Mouse (Mus musculus) heart, adult 2 months (tissue): ENCODE measurements at regions not wholly inside any gene's neighbourhood (a gene's known extent, or its start where the extent isn't known, plus 50 kb on each side); places are given as distances from the start of the nearest gene placed in this dataset.

ENCODE experiments used
- DNase-seq, 2 experiments: peaks; one replicate each; pipeline ENCODE4 v3.0.0; 2021
- H3K27ac ChIP-seq: fragments of 200-600 bp; 2 replicates; pipeline ENCODE4 v1.8.1; 2022
- H3K27me3 ChIP-seq: fragments of 200-500 bp; 2 replicates; pipeline ENCODE4 v1.6.1; 2012; ENCODE audit warnings: mild to moderate bottlenecking, low read length, inconsistent platforms, mixed read lengths; ENCODE audit not compliant: control insufficient read depth, insufficient read depth
- H3K36me3 ChIP-seq: fragments of 200-500 bp; 2 replicates; pipeline ENCODE4 v1.6.1; 2012; ENCODE audit warnings: low read length, inconsistent platforms; ENCODE audit not compliant: control insufficient read depth, insufficient read depth
- H3K4me1 ChIP-seq: fragments of 200-500 bp; 2 replicates; pipeline ENCODE4 v1.6.1; 2011; ENCODE audit warnings: low read length; ENCODE audit not compliant: control insufficient read depth, insufficient read depth
- H3K4me3 ChIP-seq: fragments of 200-600 bp; 2 replicates; pipeline ENCODE4 v1.8.1; 2022
- H3K79me2 ChIP-seq: fragments of 200-500 bp; replicated peaks from 2 replicates; pipeline ENCODE4 v1.6.1; 2012; ENCODE audit warnings: mild to moderate bottlenecking, inconsistent platforms, low read length, moderate library complexity, mixed read lengths; ENCODE audit not compliant: control insufficient read depth, insufficient read depth
- H3K9ac ChIP-seq: fragments of 200-500 bp; 2 replicates; pipeline ENCODE4 v1.6.1; 2012; ENCODE audit warnings: low read depth, mild to moderate bottlenecking, control low read depth, inconsistent platforms, low read length, mixed read lengths
- CTCF ChIP-seq: fragments of 200-600 bp; IDR thresholded peaks from 2 replicates; pipeline ENCODE4 v1.8.1; 2022; ENCODE audit warnings: antibody characterized with exemption, mild to moderate bottlenecking, moderate library complexity
- EP300 ChIP-seq: fragments of 200-500 bp; IDR thresholded peaks from 2 replicates; pipeline ENCODE4 v1.6.1; 2011; ENCODE audit warnings: low read depth, low read length, control low read depth; ENCODE audit not compliant: insufficient read depth
- POLR2A ChIP-seq: fragments of 200-500 bp; IDR thresholded peaks from 2 replicates; pipeline ENCODE4 v1.6.1; 2011; ENCODE audit warnings: mild to moderate bottlenecking, low read depth, low read length, control low read depth; ENCODE audit not compliant: insufficient read depth
- WGBS: fragments of 180-500 bp; shearing (Covaris S2); methylation state at CpG from one replicate; pipeline ENCODE4 v1.1.7; 2018; 5-methylcytosine and 5-hydroxymethylcytosine counted together
- intact Hi-C: fragments of 180-260 bp; cut with DNase I; formaldehyde crosslinking; loops from one replicate; pipeline ENCODE4 v1.15.1; 2025

DNA sequence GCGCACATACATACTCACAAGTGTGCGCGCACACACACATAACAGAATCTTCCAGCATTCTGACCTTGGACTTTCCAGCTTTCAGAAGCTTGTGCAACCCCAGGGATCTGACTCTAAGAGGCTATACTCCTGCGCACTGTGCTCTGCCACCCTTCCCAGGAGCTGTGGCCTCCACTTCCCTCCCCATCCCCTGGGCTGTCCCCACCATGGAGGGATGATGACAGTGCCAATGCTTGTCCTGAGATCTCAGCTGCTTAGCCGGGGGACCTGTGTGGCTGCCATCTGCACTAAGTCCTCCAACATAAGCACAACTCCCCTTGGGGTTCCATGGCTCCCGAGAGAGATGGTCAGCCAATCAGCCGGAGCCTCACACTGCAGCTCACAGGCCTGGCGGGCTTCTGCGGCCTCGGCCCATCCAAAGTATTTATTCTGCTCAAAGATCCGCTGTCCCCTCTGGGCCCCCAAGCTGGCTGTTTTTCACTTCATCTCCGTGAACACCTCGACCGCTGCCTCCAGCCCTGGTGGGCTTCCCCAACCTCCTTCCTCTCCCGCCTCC is 412.3 kb downstream of the Ajap1 start:
- Histone ChIP-seq H3K27ac (no peak overlapping the region), H3K27me3 (no peaks in the 10 kb centered on the region), H3K36me3 (no peaks in the 10 kb centered on the region), H3K79me2 (no peaks in the 10 kb centered on the region), H3K9ac (no peak overlapping the region), H3K4me3 (no peak overlapping the region), H3K4me1 (no peaks in the 10 kb centered on the region)
- no peak for DNase-seq
- intact Hi-C loops = no loop called here
- TF ChIP-seq CTCF (no peak), POLR2A (no peak), EP300 (no peak)
- 63% methylated on average over 15 of the region's 15 CpGs for WGBS

DNA sequence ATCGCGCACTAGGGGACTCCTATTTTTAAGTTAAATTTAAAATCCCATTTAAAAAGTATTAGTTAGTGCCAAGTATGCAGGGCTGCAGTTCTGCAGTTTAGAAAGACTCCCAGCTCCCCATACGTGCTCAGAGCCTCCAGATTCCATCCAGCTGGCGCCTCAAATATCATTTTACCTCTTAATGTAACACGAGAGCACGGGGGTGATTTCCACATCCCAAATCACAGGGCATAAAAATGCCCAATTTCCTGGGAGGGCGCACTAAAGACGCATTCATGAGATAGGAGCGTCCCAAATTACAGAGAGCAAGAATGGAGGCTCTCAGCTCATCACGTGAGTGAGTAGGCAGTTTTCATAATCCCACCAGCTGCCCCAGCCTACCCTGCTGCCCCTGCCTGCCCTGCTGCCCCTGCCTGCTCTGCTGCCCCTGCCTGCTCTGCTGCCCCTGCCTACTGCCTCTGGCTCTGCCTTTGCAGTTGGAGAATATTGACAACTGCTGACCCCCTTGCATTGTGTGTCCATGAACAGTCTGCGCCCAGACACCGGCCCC is 414.1 kb downstream of the Ajap1 start:
- H3K27ac ChIP-seq = no peak overlapping the region
- H3K27me3 ChIP-seq = no peaks in the 10 kb centered on the region
- H3K79me2 ChIP-seq = no peaks in the 10 kb centered on the region
- intact Hi-C loops = no loop called here
- H3K4me3 ChIP-seq = no peak overlapping the region
- H3K4me1 ChIP-seq = no peaks in the 10 kb centered on the region
- H3K9ac ChIP-seq = no peak overlapping the region
- 69% methylated on average over 12 of the region's 12 CpGs for WGBS
- DNase-seq = no peak
- H3K36me3 ChIP-seq = no peaks in the 10 kb centered on the region
- TF ChIP-seq POLR2A (no peak), CTCF (no peak)

- H3K79me2 ChIP-seq = no peaks in the 10 kb centered on the region
- no peak for DNase-seq
- intact Hi-C loops = no loop called here
- no peaks in the 10 kb centered on the region for H3K4me1 ChIP-seq
- H3K27me3 ChIP-seq = no peaks in the 10 kb centered on the region
- no peak overlapping the region for H3K4me3 ChIP-seq
- WGBS = 60% methylated on average over 14 of the region's 14 CpGs
- H3K9ac ChIP-seq = no peak overlapping the region
- H3K36me3 ChIP-seq = no peaks in the 10 kb centered on the region
- no peak for TF ChIP-seq EP300
- H3K27ac ChIP-seq = no peak overlapping the region
These were observed 418.5 kb downstream of the Ajap1 start for GRCm38 (mm10) chr4:153064021-153064605.

DNA sequence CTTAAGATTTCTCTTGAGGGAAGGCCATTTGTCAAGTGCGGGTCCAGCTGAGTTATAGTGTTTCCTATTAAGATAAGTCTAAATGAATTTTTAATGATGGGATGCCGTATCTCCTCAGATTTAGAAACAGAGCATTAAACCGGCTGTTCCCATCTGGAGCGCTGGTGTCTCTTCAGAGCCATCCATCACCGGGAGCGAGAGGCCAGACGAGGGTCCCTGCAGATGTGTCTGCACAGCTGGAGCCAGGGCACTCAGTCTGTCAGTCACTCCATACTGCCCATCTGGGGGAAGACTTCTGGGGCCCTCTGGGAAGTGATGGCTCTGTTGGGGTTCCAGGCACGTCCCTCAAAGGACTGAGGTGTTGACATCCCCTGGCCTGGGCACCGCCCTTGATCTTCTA is 419.2 kb downstream of the Ajap1 start:
- WGBS = 61% methylated on average over 9 of the region's 9 CpGs
- H3K79me2 ChIP-seq = no peaks in the 10 kb centered on the region
- TF ChIP-seq EP300 (no peak), POLR2A (no peak), CTCF (no peak)
- no peak overlapping the region for H3K4me3 ChIP-seq
- H3K36me3 ChIP-seq = no peaks in the 10 kb centered on the region
- no peak overlapping the region for H3K27ac ChIP-seq
- no peaks in the 10 kb centered on the region for H3K27me3 ChIP-seq
- intact Hi-C loops = no loop called here
- H3K4me1 ChIP-seq = no peaks in the 10 kb centered on the region
- no peak for DNase-seq
- H3K9ac ChIP-seq = no peak overlapping the region

GRCm38 (mm10) chr4:153058152-153058551 is 424.5 kb downstream of the Ajap1 start:
- no peak for DNase-seq
- no peak overlapping the region for H3K27ac ChIP-seq
- H3K27me3 ChIP-seq = no peaks in the 10 kb centered on the region
- 74% methylated on average over 12 of the region's 12 CpGs for WGBS
- no peaks in the 10 kb centered on the region for H3K36me3 ChIP-seq
- TF ChIP-seq EP300 = no peak
- TF ChIP-seq POLR2A = no peak
- TF ChIP-seq CTCF = no peak
- H3K4me3 ChIP-seq = no peak overlapping the region
- no peaks in the 10 kb centered on the region for H3K4me1 ChIP-seq
- intact Hi-C loops = no loop called here
- H3K79me2 ChIP-seq = no peaks in the 10 kb centered on the region
- no peak overlapping the region for H3K9ac ChIP-seq

DNA sequence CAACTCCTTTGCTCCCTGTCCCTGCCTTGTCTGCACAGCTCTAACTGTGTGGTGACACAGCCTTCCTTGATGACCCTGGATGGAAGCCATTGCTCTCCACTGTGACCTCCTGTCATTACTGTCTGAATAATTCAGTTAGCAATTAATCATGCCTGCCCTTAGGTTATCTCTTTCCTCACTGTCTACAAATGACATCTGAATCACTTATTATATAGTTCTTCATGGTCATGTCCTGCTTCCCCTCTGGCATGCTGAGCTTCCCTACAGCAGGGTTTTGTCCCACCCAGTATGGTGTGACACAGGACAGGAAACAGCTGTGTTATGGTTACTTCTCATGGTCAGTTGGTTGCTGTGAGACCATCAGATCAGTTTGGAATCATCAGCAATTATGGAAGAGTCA is 458.9 kb downstream of the Ajap1 start:
- no peak overlapping the region for H3K4me3 ChIP-seq
- DNase-seq = no peak
- no peak overlapping the region for H3K9ac ChIP-seq
- H3K36me3 ChIP-seq = no peaks in the 10 kb centered on the region
- no peaks in the 10 kb centered on the region for H3K4me1 ChIP-seq
- TF ChIP-seq POLR2A = no peak
- TF ChIP-seq CTCF = no peak
- TF ChIP-seq EP300 = no peak
- intact Hi-C loops = no loop called here
- H3K79me2 ChIP-seq = no peaks in the 10 kb centered on the region
- no peaks in the 10 kb centered on the region for H3K27me3 ChIP-seq
- no peak overlapping the region for H3K27ac ChIP-seq
